Mouse (Mus musculus) olfactory bulb, adult 2 months (tissue): ENCODE measurements around the gene Abca1.

Source experiments
- CTCF ChIP-seq: fragments of 200-500 bp; IDR thresholded peaks from 2 replicates; pipeline ENCODE4 v1.5.1; 2012; ENCODE audit warnings: low read depth, mild to moderate bottlenecking, low read length, moderate library complexity; ENCODE audit not compliant: insufficient read depth
- POLR2A ChIP-seq: fragments of 200-500 bp; IDR thresholded peaks from 2 replicates; pipeline ENCODE4 v1.6.1; 2012; ENCODE audit warnings: mild to moderate bottlenecking, low read depth, low read length, moderate library complexity; ENCODE audit not compliant: insufficient read depth

- TF ChIP-seq CTCF: no peak
- TF ChIP-seq POLR2A: no peak
Measured at GRCm38 (mm10) chr4:53088999-53089398, 70.7 kb downstream of the Abca1 start.
